Mouse (Mus musculus) small intestine, adult 2 months (tissue): ENCODE data around the gene Cdk5r1.

Experiments used
- CTCF ChIP-seq: fragments of 200-500 bp; IDR thresholded peaks from 2 replicates; pipeline ENCODE4 v1.5.1; 2012; ENCODE audit warnings: low read depth, mild to moderate bottlenecking, control low read depth, inconsistent platforms, low read length, moderate library complexity, mixed read lengths; ENCODE audit not compliant: insufficient replicate concordance, insufficient read length; ENCODE audit errors: extremely low read depth
- POLR2A ChIP-seq: fragments of 200-500 bp; IDR thresholded peaks from 2 replicates; pipeline ENCODE4 v1.6.1; 2012; ENCODE audit warnings: low read depth, mild to moderate bottlenecking, control low read depth, inconsistent platforms, low read length, moderate library complexity

GRCm38 (mm10) chr11:80523410-80523809 lies 46.6 kb downstream of the Cdk5r1 start:
- TF ChIP-seq CTCF (no peak), POLR2A (no peak)
